Mouse (Mus musculus) myocyte (in vitro differentiated cells): ENCODE data around the gene Fam168a.

ENCODE experiments used
- E2F4 ChIP-seq: IDR thresholded peaks from one replicate; pipeline ENCODE4 v1.6.1; 2011; ENCODE audit warnings: mild to moderate bottlenecking, control low read depth, moderate library complexity; ENCODE audit not compliant: insufficient read depth
- MAX ChIP-seq: IDR thresholded peaks from one replicate; pipeline ENCODE4 v1.6.1; 2011; ENCODE audit warnings: low read depth, mild to moderate bottlenecking, control low read depth
- MYOG ChIP-seq, 3 experiments: IDR thresholded peaks; one replicate each; pipeline ENCODE4 v1.6.1; 2011; ENCODE audit warnings: control low read depth in 2 of 3, low read depth in 2 of 3, mild to moderate bottlenecking in 2 of 3; ENCODE audit not compliant: insufficient read length in 2 of 3, control insufficient read depth in 1 of 3, insufficient read depth in 1 of 3
- POLR2A ChIP-seq: IDR thresholded peaks from one replicate; pipeline ENCODE4 v1.6.1; 2011; ENCODE audit warnings: low read depth, mild to moderate bottlenecking, control low read depth, moderate library complexity; ENCODE audit not compliant: insufficient read length
- POLR2AphosphoS2 ChIP-seq: IDR thresholded peaks from one replicate; pipeline ENCODE4 v1.6.1; 2011; ENCODE audit warnings: low read depth, control low read depth; ENCODE audit not compliant: insufficient read length
- REST ChIP-seq: IDR thresholded peaks from one replicate; pipeline ENCODE4 v1.6.1; 2011; ENCODE audit warnings: mild to moderate bottlenecking, control low read depth, moderate library complexity; ENCODE audit not compliant: insufficient read depth, insufficient read length
- SRF ChIP-seq: IDR thresholded peaks from one replicate; pipeline ENCODE4 v1.6.1; 2011; ENCODE audit warnings: low read depth; ENCODE audit not compliant: control insufficient read depth, insufficient read length
- USF1 ChIP-seq: IDR thresholded peaks from one replicate; pipeline ENCODE4 v1.6.1; 2011; ENCODE audit warnings: low read depth, mild to moderate bottlenecking, control low read depth, moderate library complexity

DNA sequence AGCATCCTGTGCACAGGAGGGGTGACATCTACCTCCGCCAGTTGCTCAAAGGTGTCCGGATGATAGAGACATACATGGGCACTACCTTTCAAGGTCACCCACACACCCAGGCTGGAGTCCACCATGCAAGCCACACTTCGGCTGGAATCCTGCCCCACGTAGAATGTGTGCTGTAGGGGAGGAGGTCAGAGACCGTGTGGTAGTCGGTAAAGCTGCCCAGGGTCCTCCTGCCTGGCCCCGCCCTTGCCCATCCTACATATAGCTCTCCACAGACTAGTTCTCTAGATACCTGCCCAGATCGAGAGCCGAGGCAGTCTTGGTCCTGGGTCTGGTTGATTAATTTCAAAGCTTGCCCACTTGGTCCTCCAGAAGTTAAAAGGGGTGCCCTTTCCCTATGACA is 170.3 kb downstream of the Fam168a start:
- no peak for TF ChIP-seq POLR2A
- no peak for TF ChIP-seq MAX
- no peak for TF ChIP-seq MYOG (IDR thresholded peaks at IDR 0.05; ENCODE audit: control insufficient read depth in 1 of 3, insufficient read depth in 1 of 3, insufficient read length in 2 of 3, low read depth in 2 of 3)
- no peak for TF ChIP-seq E2F4
- TF ChIP-seq REST, result no peak
- TF ChIP-seq USF1, result no peak
- TF ChIP-seq POLR2AphosphoS2, result no peak
- TF ChIP-seq SRF, result no peak
